Mouse (Mus musculus) liver, adult 2 months (tissue): ENCODE results near the gene Wdr90.

Experiments
- CTCF ChIP-seq: fragments of 200-500 bp; IDR thresholded peaks from 2 replicates; pipeline ENCODE4 v1.5.1; 2011; ENCODE audit warnings: low read depth, low read length, control low read depth
- POLR2A ChIP-seq: fragments of 200-500 bp; IDR thresholded peaks from 2 replicates; pipeline ENCODE4 v1.6.1; 2011; ENCODE audit warnings: low read length, control low read depth; ENCODE audit not compliant: insufficient read depth; ENCODE audit errors: extremely low read depth

GRCm38 (mm10) chr17:25838904-25839303 is 22.4 kb downstream of the Wdr90 start:
- TF ChIP-seq CTCF (no peak), POLR2A (no peak)
